Comparison of ENCODE assay signal across 13 mouse cellular contexts in the genomic region with DNA sequence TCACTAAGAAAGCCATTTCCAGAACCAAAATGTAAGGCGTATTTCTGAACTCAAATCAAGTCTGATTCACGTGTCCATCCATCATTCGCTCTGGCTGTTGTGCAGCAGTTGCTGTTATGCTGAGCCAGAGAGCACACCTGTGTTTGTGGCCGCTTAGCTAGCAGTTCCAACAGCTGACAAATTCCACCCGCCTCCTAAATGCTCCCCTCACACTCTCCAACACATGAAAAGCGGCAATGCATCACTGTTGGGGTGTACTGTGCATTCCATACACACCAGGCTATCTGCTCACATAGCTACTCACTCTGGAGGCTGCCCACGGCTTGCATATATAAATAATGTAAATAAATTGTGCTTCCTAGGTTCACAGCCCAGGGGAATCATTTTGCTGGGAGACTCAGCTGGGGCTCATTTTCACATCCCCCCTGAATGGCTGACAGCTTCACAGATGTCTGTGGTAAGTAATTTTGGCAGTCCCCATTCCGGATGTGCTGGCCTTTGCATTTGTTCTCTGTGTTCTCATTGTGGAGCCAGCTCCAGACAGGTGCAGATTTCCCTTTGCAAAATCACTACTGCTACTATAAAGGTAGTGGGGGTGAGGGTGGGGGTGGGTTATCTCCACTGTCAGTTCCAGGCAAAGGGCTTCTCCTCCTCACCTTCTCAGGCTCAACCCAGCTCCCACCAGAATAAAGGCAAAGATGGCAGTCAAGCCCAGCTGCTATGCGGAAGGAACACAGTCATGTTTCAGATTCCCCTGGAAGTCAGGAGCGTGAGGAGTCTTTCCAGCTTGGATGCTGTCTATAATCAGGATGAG.
DNase-seq lines count a peak whose midpoint lies in the region; ATAC-seq lines count a peak whose summit lies in the region.
"Had no signal": no experiment of that assay in that cellular context is flagged by ENCODE, and none has a peak within 500 bp of the region (broad histone marks: within the 10 kb centered on the region; RNA-seq: fewer than 3 reads in every experiment).

No protein-coding gene starts in this region.

- H3K4me1 ChIP-seq in limb, embryonic 11.5 days (ENCODE audit: control insufficient read depth, insufficient read depth, low read length) = no peaks in the 10 kb centered on the region
- no peaks in the 10 kb centered on the region for H3K4me1 ChIP-seq in limb, embryonic 10.5 days
- H3K4me1 ChIP-seq in limb, embryonic 12.5 days (replicated peaks) = no peaks in the 10 kb centered on the region
- peaks cover 9% of the 10 kb centered on the region for H3K4me1 ChIP-seq in neural tube, embryonic 15.5 days
- H3K4me1 ChIP-seq: heart, embryonic 12.5 days had no signal

- peak; percentile 67; the same call in 1 of the 2 replicates for ATAC-seq in limb, embryonic 11.5 days (ENCODE audit: insufficient number of reproducible peaks, low FRiP score, low TSS enrichment, low read depth)
- peak; percentile 71 for ATAC-seq in limb, embryonic 12.5 days (ENCODE audit: insufficient number of reproducible peaks, insufficient read depth, low FRiP score, low TSS enrichment, low read depth)
- peak; percentile 79 for ATAC-seq in neural tube, embryonic 15.5 days (ENCODE audit: low FRiP score)
- ATAC-seq: Patski had no signal

- no peaks in the 10 kb centered on the region for H3K27me3 ChIP-seq in limb, embryonic 11.5 days (ENCODE audit: control insufficient read depth, insufficient read depth, low read length)
- no peaks in the 10 kb centered on the region for H3K27me3 ChIP-seq in limb, embryonic 10.5 days (ENCODE audit: low read depth, poor library complexity, severe bottlenecking)
- H3K27me3 ChIP-seq in limb, embryonic 12.5 days = no peaks in the 10 kb centered on the region
- no peaks in the 10 kb centered on the region for H3K27me3 ChIP-seq in neural tube, embryonic 15.5 days (replicated peaks)
- H3K27me3 ChIP-seq: heart, embryonic 12.5 days; Patski had no signal

- 72% methylated on average over 10 of the region's 10 CpGs for WGBS in limb, embryonic 11.5 days
- WGBS in limb, embryonic 10.5 days = 76% methylated on average over 10 of the region's 10 CpGs
- 64% methylated on average over 10 of the region's 10 CpGs for WGBS in limb, embryonic 12.5 days
- WGBS in neural tube, embryonic 15.5 days = 50% methylated on average over 10 of the region's 10 CpGs

- no peaks in the 10 kb centered on the region for H3K36me3 ChIP-seq in limb, embryonic 11.5 days (ENCODE audit: control insufficient read depth, insufficient read depth, low read length)
- H3K36me3 ChIP-seq in limb, embryonic 10.5 days = no peaks in the 10 kb centered on the region
- no peaks in the 10 kb centered on the region for H3K36me3 ChIP-seq in limb, embryonic 12.5 days
- no peaks in the 10 kb centered on the region for H3K36me3 ChIP-seq in neural tube, embryonic 15.5 days
- H3K36me3 ChIP-seq: heart, embryonic 12.5 days had no signal

- H3K27ac ChIP-seq in limb, embryonic 11.5 days (replicated peaks; ENCODE audit: low read depth, low read length) = no peak overlapping the region
- no peak overlapping the region for H3K27ac ChIP-seq in limb, embryonic 10.5 days
- H3K27ac ChIP-seq in limb, embryonic 12.5 days = no peak overlapping the region
- no peak overlapping the region for H3K27ac ChIP-seq in neural tube, embryonic 15.5 days (replicated peaks)

- no peaks in the 10 kb centered on the region for H3K9me3 ChIP-seq in limb, embryonic 11.5 days (ENCODE audit: control insufficient read depth, low read length)
- H3K9me3 ChIP-seq in limb, embryonic 10.5 days (replicated peaks) = no peaks in the 10 kb centered on the region
- H3K9me3 ChIP-seq in limb, embryonic 12.5 days = no peaks in the 10 kb centered on the region
- no peaks in the 10 kb centered on the region for H3K9me3 ChIP-seq in neural tube, embryonic 15.5 days (replicated peaks)
- H3K9me3 ChIP-seq: heart, embryonic 12.5 days had no signal

- H3K4me3 ChIP-seq in limb, embryonic 11.5 days (ENCODE audit: low read depth, low read length) = no peak overlapping the region
- H3K4me3 ChIP-seq in limb, embryonic 10.5 days = no peak overlapping the region
- H3K4me3 ChIP-seq in limb, embryonic 12.5 days (replicated peaks) = no peak overlapping the region
- H3K4me3 ChIP-seq in neural tube, embryonic 15.5 days (replicated peaks) = no peak overlapping the region
- H3K4me3 ChIP-seq: heart, embryonic 12.5 days had no signal

- intact Hi-C loops in heart, postnatal 14 days (cut with DNase I) = no loop called here

- peak; percentile 21 for DNase-seq in limb, embryonic 11.5 days (ENCODE audit: low spot score)
- DNase-seq in limb, embryonic 10.5 days (ENCODE audit: low spot score) = no peak
- DNase-seq in forelimb bud, embryonic 11.5 days (ENCODE audit: low read depth, low spot score) = peak; percentile 32
- DNase-seq in right cerebral cortex, postnatal 4 days = no peak
- no peak for DNase-seq in heart, postnatal 14 days
- DNase-seq: adrenal gland, adult 2 months; cerebellum, postnatal 25 days; left cerebral cortex, postnatal 4 days; lung, embryonic 14.5 days had no signal

- H3K9ac ChIP-seq in limb, embryonic 11.5 days (ENCODE audit: low read length) = no peak overlapping the region
- no peak overlapping the region for H3K9ac ChIP-seq in limb, embryonic 12.5 days (replicated peaks)
- no peak overlapping the region for H3K9ac ChIP-seq in neural tube, embryonic 15.5 days (replicated peaks)
- H3K9ac ChIP-seq: heart, embryonic 12.5 days; lung, embryonic 14.5 days had no signal

- no peak overlapping the region for H3K4me2 ChIP-seq in limb, embryonic 11.5 days (ENCODE audit: low read depth, severe bottlenecking)
- no peak overlapping the region for H3K4me2 ChIP-seq in limb, embryonic 12.5 days
- H3K4me2 ChIP-seq in neural tube, embryonic 15.5 days = no peak overlapping the region
- H3K4me2 ChIP-seq: heart, embryonic 12.5 days; lung, embryonic 14.5 days had no signal

Comparison
In these comparisons a context has a peak if more than half of its experiments do, and no peak if none do; other contexts are left out.
1. DNase-seq: peak in limb, embryonic 11.5 days (single experiment) and forelimb bud, embryonic 11.5 days (single experiment); none in limb, embryonic 10.5 days (single experiment), right cerebral cortex, postnatal 4 days (single experiment) and heart, postnatal 14 days (0 of 2).
2. Peak in every context shown above with its lines, with median percentiles within 50 percentile points of each other: ATAC-seq.